Mouse (Mus musculus): ENCODE results near the gene Itprip. TPM values are rescaled to one million over a fixed set of nuclear protein-coding genes. Genes with fewer than 3 reads are reported as not detected.
A peak's percentile ranks its signal among the peaks of the same experiment; 100 is the strongest.

Gene Itprip
- 2.6 and 2.7 TPM in 2 replicates for polyA plus RNA-seq (2015; fragmentation: Nextera tagmentation; extraction: Ambion mirVana)

GRCm38 (mm10) chr19:47919126-47919965, at the start of gene Itprip, which contains the start of gene Cfap43:
Gene Itprip (minus strand): TSS chr19:47919299.
Gene Cfap43 (minus strand): TSS chr19:47919287.
- Histone ChIP-seq H3K4me1 (replicated peaks; ENCODE audit: control insufficient read depth, insufficient read depth, low read length) (0 out of 2 replicates have a peak, but pooled peaks cover 3% of the 10 kb centered on the region), H3K4me2 (replicated peaks; ENCODE audit: low read depth) (peak within 1 kb of the TSS; percentile 94), H3K9ac (ENCODE audit: low read depth, low read length) (peak within 1 kb of the TSS; percentile 78), H3K4me3 (ENCODE audit: low read depth, low read length) (peak within 1 kb of the TSS; percentile 78), H3K27me3 (replicated peaks; ENCODE audit: control insufficient read depth, insufficient read depth, low read length) (no peaks in the 10 kb centered on the region), H3K36me3 (ENCODE audit: control insufficient read depth, insufficient read depth) (no peaks in the 10 kb centered on the region), H3K27ac (ENCODE audit: low read depth, low read length) (peak within 1 kb of the TSS; percentile 85), H3K9me3 (ENCODE audit: control insufficient read depth) (no peaks in the 10 kb centered on the region)
- WGBS = under 1% methylated on average over 48 of the region's 48 CpGs
- TF ChIP-seq CTCF (IDR thresholded peaks at IDR 0.05; ENCODE audit: low read depth) = peak; percentile 69
- peak; percentile 82 for ATAC-seq

- no peak overlapping the region for H3K4me3 ChIP-seq (ENCODE audit: low read depth, low read length)
- no peaks in the 10 kb centered on the region for H3K4me1 ChIP-seq (replicated peaks; ENCODE audit: control insufficient read depth, insufficient read depth, low read length)
- no peak overlapping the region for H3K4me2 ChIP-seq (replicated peaks; ENCODE audit: low read depth)
- no peak for ATAC-seq
- no peak for TF ChIP-seq CTCF (IDR thresholded peaks at IDR 0.05; ENCODE audit: low read depth)
- H3K36me3 ChIP-seq (ENCODE audit: control insufficient read depth, insufficient read depth) = no peaks in the 10 kb centered on the region
- no peak overlapping the region for H3K27ac ChIP-seq (ENCODE audit: low read depth, low read length)
- no peaks in the 10 kb centered on the region for H3K27me3 ChIP-seq (replicated peaks; ENCODE audit: control insufficient read depth, insufficient read depth, low read length)
- 81% methylated on average over 13 of the region's 13 CpGs for WGBS
- H3K9me3 ChIP-seq (ENCODE audit: control insufficient read depth) = no peaks in the 10 kb centered on the region
- H3K9ac ChIP-seq (ENCODE audit: low read depth, low read length) = no peak overlapping the region
These were observed 39.1 kb upstream of the Itprip start for GRCm38 (mm10) chr19:47958181-47958580.

GRCm38 (mm10) chr19:47953169-47953568, 34.1 kb upstream of the Itprip start:
- 89% methylated on average over 9 of the region's 9 CpGs for WGBS
- Histone ChIP-seq H3K27ac (ENCODE audit: low read depth, low read length) (no peak overlapping the region), H3K9ac (ENCODE audit: low read depth, low read length) (no peak overlapping the region), H3K36me3 (ENCODE audit: control insufficient read depth, insufficient read depth) (no peaks in the 10 kb centered on the region), H3K4me2 (replicated peaks; ENCODE audit: low read depth) (no peak overlapping the region), H3K27me3 (replicated peaks; ENCODE audit: control insufficient read depth, insufficient read depth, low read length) (no peaks in the 10 kb centered on the region), H3K4me3 (ENCODE audit: low read depth, low read length) (no peak overlapping the region), H3K4me1 (replicated peaks; ENCODE audit: control insufficient read depth, insufficient read depth, low read length) (no peaks in the 10 kb centered on the region), H3K9me3 (ENCODE audit: control insufficient read depth) (no peaks in the 10 kb centered on the region)
- no peak for ATAC-seq
- no peak for TF ChIP-seq CTCF (IDR thresholded peaks at IDR 0.05; ENCODE audit: low read depth)

- no peak for TF ChIP-seq CTCF (IDR thresholded peaks at IDR 0.05; ENCODE audit: low read depth)
- Histone ChIP-seq H3K4me3 (ENCODE audit: low read depth, low read length) (no peak overlapping the region), H3K36me3 (ENCODE audit: control insufficient read depth, insufficient read depth) (no peaks in the 10 kb centered on the region), H3K27ac (ENCODE audit: low read depth, low read length) (no peak overlapping the region), H3K9ac (ENCODE audit: low read depth, low read length) (no peak overlapping the region), H3K4me1 (replicated peaks; ENCODE audit: control insufficient read depth, insufficient read depth, low read length) (no peaks in the 10 kb centered on the region), H3K9me3 (ENCODE audit: control insufficient read depth) (no peaks in the 10 kb centered on the region), H3K27me3 (replicated peaks; ENCODE audit: control insufficient read depth, insufficient read depth, low read length) (no peaks in the 10 kb centered on the region), H3K4me2 (replicated peaks; ENCODE audit: low read depth) (no peak overlapping the region)
- WGBS = 88% methylated on average over 7 of the region's 7 CpGs
- ATAC-seq = no peak
These were observed 31.8 kb upstream of the Itprip start for GRCm38 (mm10) chr19:47950946-47951345.

- no peak overlapping the region for H3K4me3 ChIP-seq (ENCODE audit: low read depth, low read length)
- H3K27ac ChIP-seq (ENCODE audit: low read depth, low read length) = no peak overlapping the region
- H3K9me3 ChIP-seq (ENCODE audit: control insufficient read depth) = no peaks in the 10 kb centered on the region
- TF ChIP-seq CTCF (IDR thresholded peaks at IDR 0.05; ENCODE audit: low read depth) = no peak
- WGBS = 49% methylated on average over 23 of the region's 23 CpGs
- no peaks in the 10 kb centered on the region for H3K27me3 ChIP-seq (replicated peaks; ENCODE audit: control insufficient read depth, insufficient read depth, low read length)
- no peaks in the 10 kb centered on the region for H3K36me3 ChIP-seq (ENCODE audit: control insufficient read depth, insufficient read depth)
- no peaks in the 10 kb centered on the region for H3K4me1 ChIP-seq (replicated peaks; ENCODE audit: control insufficient read depth, insufficient read depth, low read length)
- peak overlapping the region; percentile 6; the same call in 1 of the 2 replicates for H3K4me2 ChIP-seq (replicated peaks; ENCODE audit: low read depth)
- no peak for ATAC-seq
- no peak overlapping the region for H3K9ac ChIP-seq (ENCODE audit: low read depth, low read length)
These were observed 27.8 kb upstream of the Itprip start for GRCm38 (mm10) chr19:47946821-47947465.

- no peak for TF ChIP-seq CTCF (IDR thresholded peaks at IDR 0.05; ENCODE audit: low read depth)
- Histone ChIP-seq H3K4me3 (ENCODE audit: low read depth, low read length) (no peak overlapping the region), H3K9ac (ENCODE audit: low read depth, low read length) (no peak overlapping the region), H3K27me3 (replicated peaks; ENCODE audit: control insufficient read depth, insufficient read depth, low read length) (peaks cover 8% of the 10 kb centered on the region), H3K27ac (ENCODE audit: low read depth, low read length) (no peak overlapping the region), H3K9me3 (ENCODE audit: control insufficient read depth) (no peaks in the 10 kb centered on the region), H3K4me2 (replicated peaks; ENCODE audit: low read depth) (no peak overlapping the region), H3K36me3 (ENCODE audit: control insufficient read depth, insufficient read depth) (no peaks in the 10 kb centered on the region), H3K4me1 (replicated peaks; ENCODE audit: control insufficient read depth, insufficient read depth, low read length) (no peaks in the 10 kb centered on the region)
- 64% methylated on average over 6 of the region's 6 CpGs for WGBS
- ATAC-seq = no peak
These were observed 20.3 kb upstream of the Itprip start for GRCm38 (mm10) chr19:47939361-47939760.
